Mouse (Mus musculus): ENCODE measurements around the gene Ntan1. TPM values are rescaled to one million over a fixed set of nuclear protein-coding genes. Genes with fewer than 3 reads are reported as not detected.
"Not testable (repeated sequence)": the region's sequence is repeated elsewhere in the genome, so short reads cannot be mapped to it uniquely, and the experiment has no call there.

Ntan1 gene
- 10 to 100 TPM; 66.6 to 72.3 TPM for total RNA-seq (2021)
- long read RNA-seq, experiment 1, transcript Ntan1-202 (9 exons, 984 nt) = minor isoform, 10 of 72 reads
- long read RNA-seq, experiment 1, transcript Ntan1-201 (10 exons, 1,175 nt) = major isoform, 21 of 72 reads
- long read RNA-seq, experiment 1, transcript Ntan1-205 (9 exons, 1,014 nt) = minor isoform, 12 of 72 reads
- long read RNA-seq, experiment 1, partial matches to known transcripts = 1 of 72 reads
- long read RNA-seq, experiment 1, other reads (novel, unspliced or antisense) = 28 of 72 reads
- long read RNA-seq, experiment 2, transcript Ntan1-205 (9 exons, 1,014 nt) = minor isoform, 14 of 72 reads
- long read RNA-seq, experiment 2, transcript Ntan1-201 (10 exons, 1,175 nt) = major isoform, 21 of 72 reads
- long read RNA-seq, experiment 2, transcript Ntan1-202 (9 exons, 984 nt) = minor isoform, 6 of 72 reads
- long read RNA-seq, experiment 2, partial matches to known transcripts = 2 of 72 reads
- long read RNA-seq, experiment 2, other reads (novel, unspliced or antisense) = 29 of 72 reads

- peak; percentile 96 to 98 for DNase-seq (ENCODE audit: low spot score in 2 of 2)
Observed at GRCm38 (mm10) chr16:13818560-13819393, at the start of gene Ntan1. Gene Ntan1 (plus strand): TSS chr16:13818845.

GRCm38 (mm10) chr16:13771603-13772002 lies 47.0 kb upstream of the Ntan1 start:
- not testable (repeated sequence) for DNase-seq (ENCODE audit: low spot score in 2 of 2)

- not testable (repeated sequence) for DNase-seq (ENCODE audit: low spot score in 2 of 2)
Observed at GRCm38 (mm10) chr16:13772051-13772450, 46.6 kb upstream of the Ntan1 start.

GRCm38 (mm10) chr16:13774011-13774410 lies 44.6 kb upstream of the Ntan1 start:
- DNase-seq (ENCODE audit: low spot score in 2 of 2) = not testable (repeated sequence)

DNA sequence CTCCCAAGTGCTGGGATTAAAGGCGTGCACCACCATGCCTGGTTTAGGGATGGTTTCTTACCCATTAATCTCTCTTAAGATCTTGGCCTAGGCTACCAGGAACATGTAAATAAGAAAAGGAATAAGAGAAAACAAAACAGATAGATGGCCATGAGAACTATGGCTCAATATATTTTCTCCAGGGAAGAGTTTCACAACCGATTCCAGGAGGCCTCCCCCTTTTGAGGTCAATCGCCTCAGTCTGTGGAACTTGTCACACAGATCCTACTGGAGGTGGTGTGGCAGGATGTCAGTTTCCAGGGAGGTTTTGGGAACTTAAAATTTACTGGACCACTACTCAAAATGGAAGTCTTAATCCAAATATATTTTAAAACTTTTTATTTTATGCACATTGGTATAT lies 44.0 kb upstream of the Ntan1 start:
- not testable (repeated sequence) for DNase-seq (ENCODE audit: low spot score in 2 of 2)

DNA sequence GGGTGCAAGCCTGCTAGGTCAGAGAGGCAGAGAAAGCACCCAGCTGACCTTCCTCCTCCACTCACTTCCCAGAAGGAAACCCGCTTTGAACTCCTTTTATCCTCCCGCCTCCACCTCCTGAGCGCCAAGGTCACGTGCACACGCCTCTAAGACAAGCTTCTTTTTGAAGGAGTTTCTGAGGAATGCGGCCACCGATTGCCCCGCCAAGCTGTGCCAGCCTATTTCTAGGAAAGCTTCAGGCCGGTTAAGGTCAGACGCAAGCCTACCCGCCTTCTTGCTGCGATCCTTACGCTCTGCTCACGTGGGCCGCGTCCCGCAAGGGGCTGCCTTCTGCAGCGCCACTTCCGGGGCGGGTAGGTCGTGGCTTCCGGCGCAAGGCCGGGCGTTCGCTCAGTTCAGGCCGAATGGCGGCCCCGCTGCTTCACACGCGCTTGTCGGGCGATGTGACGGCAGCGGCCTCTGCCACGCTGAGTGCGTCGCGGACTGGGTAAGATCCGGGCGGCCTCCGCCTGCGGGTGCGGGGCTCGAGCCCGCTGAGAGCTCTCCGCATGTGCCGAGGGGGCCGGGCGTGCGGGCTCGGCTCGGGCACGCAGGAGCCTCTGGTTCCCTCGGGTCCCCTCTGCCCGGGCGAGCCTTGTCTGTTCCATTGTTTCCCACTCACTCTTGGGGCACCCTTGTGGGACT lies 38.1 kb upstream of the Ntan1 start, which contains the start of gene Rrn3:
Gene Rrn3 (plus strand): TSS at position 356 of the 684 bp plus-strand sequence.
- peak; percentile 81 to 90 for DNase-seq (ENCODE audit: low spot score in 2 of 2)

DNA sequence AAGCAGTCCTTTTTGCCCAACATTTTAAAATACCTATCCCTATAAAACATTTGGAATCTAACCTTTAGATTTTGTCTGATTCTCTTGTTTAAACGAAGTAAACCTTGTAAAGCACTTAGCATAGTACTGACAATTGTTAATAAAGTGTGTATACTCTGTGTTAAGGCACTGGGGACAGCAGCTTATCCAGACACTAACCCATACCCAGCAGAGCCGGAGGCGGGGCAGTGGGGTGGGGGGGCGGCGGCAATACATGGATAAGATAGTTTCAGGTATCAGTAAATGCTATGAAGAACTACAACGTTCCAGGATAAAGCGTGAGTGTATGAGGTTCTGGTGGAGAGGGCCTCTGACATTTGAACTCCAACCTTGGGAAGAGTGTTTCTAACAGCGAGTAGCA lies 37.4 kb upstream of the Ntan1 start:
- no peak for DNase-seq (ENCODE audit: low spot score in 2 of 2)

- DNase-seq (ENCODE audit: low spot score in 2 of 2) = no peak
Observed at GRCm38 (mm10) chr16:13785932-13786331, 32.7 kb upstream of the Ntan1 start.

DNA sequence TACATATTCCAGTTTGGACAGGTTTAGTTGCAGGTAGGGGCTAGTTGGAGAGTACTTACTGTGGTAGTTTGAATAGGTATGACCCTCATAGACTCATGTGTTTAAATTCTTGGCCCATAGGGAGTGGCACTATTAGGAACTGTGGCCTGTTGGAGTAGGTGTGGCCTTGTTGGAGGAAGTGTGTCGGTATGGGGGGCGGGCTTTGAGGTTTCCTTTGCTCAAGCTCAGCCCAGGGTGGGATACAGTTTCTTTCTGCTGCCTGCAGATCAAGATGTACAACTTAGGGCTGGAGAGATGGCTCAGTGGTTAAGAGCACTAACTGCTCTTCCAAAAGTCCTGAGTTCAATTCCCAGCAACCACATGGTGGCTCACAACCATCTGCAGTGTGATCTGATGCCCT lies 25.2 kb upstream of the Ntan1 start:
- DNase-seq (ENCODE audit: low spot score in 2 of 2) = not testable (repeated sequence)

DNA sequence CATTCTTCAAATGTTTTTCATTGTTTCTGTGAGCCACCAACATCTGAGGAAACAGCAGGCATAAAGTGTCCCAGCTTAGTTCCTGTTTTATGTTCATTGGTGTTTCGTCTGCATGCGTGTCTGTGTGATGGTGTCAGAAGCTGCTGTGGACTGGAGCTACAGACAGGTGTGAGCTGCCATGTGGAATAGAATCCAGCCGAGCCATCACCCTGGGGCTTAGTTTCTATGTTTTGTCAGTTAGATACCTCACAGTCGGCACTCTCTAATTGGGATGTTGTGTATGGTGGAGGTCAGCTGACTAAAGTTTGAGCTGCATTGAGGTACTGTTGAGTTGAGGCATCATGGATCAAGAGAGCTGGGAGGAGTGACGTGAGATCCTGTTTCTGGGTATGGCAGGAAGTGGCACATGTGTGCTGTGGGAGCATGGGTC lies 21.9 kb upstream of the Ntan1 start:
- no peak for DNase-seq (ENCODE audit: low spot score in 2 of 2)

GRCm38 (mm10) chr16:13801231-13801630 lies 17.4 kb upstream of the Ntan1 start:
- DNase-seq (ENCODE audit: low spot score in 2 of 2) = no peak

GRCm38 (mm10) chr16:13804666-13805065 lies 14.0 kb upstream of the Ntan1 start:
- DNase-seq (ENCODE audit: low spot score in 2 of 2) = no peak

- DNase-seq (ENCODE audit: low spot score in 2 of 2) = no peak
Observed at GRCm38 (mm10) chr16:13807616-13808015, 11.0 kb upstream of the Ntan1 start.

DNA sequence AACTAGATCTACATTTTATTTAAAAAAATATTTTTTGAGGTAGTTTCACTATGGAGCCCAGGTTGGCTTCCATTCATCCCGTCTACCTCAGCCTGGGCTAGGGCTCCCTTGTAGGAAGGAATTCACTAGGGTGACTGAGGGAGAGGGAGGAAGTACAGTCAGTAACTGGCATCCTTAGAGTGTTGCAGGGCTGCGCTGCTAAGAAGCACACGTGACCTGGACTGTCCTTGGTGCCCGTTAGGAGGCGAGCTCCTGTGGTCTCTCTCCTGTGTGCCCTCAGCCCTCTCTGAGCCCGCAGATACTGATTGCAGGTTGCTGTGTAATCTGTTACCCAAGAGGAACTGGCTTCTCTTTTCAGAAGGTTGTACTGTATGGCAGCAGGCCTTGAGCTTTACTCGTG lies 10.2 kb upstream of the Ntan1 start:
- DNase-seq (ENCODE audit: low spot score in 2 of 2) = no peak

DNA sequence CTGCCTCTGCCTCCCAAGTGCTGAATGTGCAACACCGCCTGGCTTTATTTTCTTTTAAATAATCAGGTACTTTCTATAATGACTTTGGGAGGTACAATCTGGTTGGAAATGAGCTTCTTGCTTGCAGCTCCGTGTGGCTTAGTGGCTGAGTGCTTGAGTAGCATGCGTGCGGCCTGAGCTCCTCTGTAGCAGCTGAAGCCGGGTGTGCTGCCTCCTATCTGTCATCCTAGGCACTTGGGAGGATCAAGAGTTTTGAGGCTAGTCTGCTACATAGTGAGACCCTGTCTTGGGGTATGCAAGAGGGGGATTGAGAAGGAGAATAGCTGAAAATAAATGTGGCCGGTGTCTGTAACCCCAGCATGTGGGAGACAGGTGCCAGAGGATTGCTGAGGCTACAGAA lies 6.5 kb upstream of the Ntan1 start:
- DNase-seq (ENCODE audit: low spot score in 2 of 2) = no peak

- no peak for DNase-seq (ENCODE audit: low spot score in 2 of 2)
Observed at GRCm38 (mm10) chr16:13813200-13813599, 5.4 kb upstream of the Ntan1 start.

DNA sequence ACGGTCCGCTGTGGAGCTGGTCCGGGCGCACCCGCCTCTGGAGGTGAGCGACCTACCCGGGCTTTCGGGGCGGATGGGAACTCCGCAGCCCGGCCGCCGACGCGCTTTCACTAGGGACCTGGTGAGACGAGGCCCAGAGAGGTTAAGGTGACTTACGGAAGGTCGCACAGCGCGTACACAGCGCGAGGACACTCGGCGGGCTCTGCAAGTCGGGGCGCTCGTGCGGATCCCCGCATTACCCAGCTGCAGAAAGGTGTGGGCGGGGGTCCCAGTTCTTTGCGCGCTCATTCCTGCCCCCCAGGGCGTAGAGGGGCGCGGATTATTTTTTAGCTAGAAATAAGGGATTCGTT lies 724 bp downstream of the Ntan1 start:
- DNase-seq (ENCODE audit: low spot score in 2 of 2) = no peak

DNA sequence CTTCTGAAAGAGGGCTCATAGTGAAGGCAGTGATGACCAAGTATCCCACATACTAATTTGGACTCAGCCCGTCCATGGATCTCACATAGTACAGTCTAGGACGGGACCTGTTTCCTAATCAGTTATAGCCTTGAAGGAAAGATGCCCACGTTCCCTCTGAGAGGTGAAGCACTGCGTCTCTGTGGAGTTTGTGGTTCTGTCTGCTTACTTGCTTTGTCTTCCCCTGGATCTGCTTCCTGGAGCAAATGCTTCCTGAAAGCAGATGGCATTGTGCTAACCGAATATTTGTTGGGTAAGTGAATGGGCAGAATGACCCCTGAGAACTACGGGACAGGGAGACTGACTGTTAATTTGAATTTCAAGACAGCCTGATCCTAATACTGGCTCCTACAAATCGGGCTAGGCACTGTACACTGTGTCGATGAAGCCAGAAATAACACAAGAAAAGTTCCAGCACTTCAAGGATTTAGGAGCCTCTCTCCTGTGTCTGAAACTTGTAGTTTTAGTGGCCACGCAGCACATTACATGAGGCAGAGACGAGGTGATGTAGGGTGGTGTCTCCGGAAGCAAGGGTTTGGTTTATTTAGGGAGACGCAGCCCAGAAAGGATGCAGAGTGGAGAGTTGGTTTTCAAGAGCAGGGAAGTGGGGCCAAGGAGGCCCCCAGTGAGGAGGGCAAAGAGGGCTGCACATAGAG lies 1.3 kb downstream of the Ntan1 start:
- DNase-seq (ENCODE audit: low spot score in 2 of 2) = no peak

DNA sequence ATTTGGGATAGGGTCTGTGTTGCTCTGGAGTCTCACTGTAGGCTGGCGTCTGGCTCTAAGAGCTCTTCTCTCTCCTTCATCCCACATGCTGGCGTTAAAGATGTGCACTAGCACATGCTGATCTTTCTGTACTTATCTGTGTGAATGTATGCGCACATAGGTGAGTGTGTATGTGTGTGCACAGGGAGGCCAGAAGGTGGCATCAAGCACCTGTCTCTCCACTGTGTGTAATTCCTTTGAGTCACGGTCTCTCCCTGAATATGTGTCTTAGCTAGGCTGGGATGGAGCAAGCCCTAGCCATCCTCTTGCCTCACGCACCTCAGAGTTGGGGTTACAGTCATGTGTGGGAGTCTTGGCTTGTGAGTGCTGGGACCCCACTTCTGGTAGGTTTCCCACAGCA lies 2.1 kb downstream of the Ntan1 start:
- no peak for DNase-seq (ENCODE audit: low spot score in 2 of 2)

GRCm38 (mm10) chr16:13825781-13826490 lies 7.3 kb downstream of the Ntan1 start:
- DNase-seq (ENCODE audit: low spot score in 2 of 2) = no peak
